Mouse (Mus musculus) hindbrain, postnatal 0 days (tissue): ENCODE results near the gene Arl10. TPM values are rescaled to one million over a fixed set of nuclear protein-coding genes. Genes with fewer than 3 reads are reported as not detected.

Source experiments
- ATAC-seq: fragments of 200-750 bp; cut with Nextera tagmentation; 2 replicates; pipeline ENCODE4 v1.8.0; 2017; ENCODE audit warnings: mild to moderate bottlenecking, moderate TSS enrichment, moderate library complexity
- DNase-seq: peaks from one replicate; pipeline ENCODE4 v3.0.0-alpha.2; 2015; ENCODE audit warnings: low spot score
- H3K27ac ChIP-seq: fragments of 300-500 bp; sonication (generic); 2 replicates; pipeline ENCODE4 v1.5.1; 2014; ENCODE audit warnings: mild to moderate bottlenecking
- H3K27me3 ChIP-seq: fragments of 300-500 bp; sonication (generic); 2 replicates; pipeline ENCODE4 v1.6.1; 2014; ENCODE audit warnings: low read length, mixed read lengths; ENCODE audit not compliant: insufficient read depth
- H3K36me3 ChIP-seq: fragments of 300-500 bp; sonication (generic); 2 replicates; pipeline ENCODE4 v1.6.1; 2014; ENCODE audit warnings: low read length, mixed read lengths; ENCODE audit not compliant: insufficient read depth
- H3K4me1 ChIP-seq: fragments of 300-500 bp; sonication (generic); 2 replicates; pipeline ENCODE4 v1.6.1; 2014; ENCODE audit warnings: antibody characterized with exemption, low read length, mixed read lengths; ENCODE audit not compliant: insufficient read depth
- H3K4me2 ChIP-seq: fragments of 300-500 bp; sonication (generic); 2 replicates; pipeline ENCODE4 v1.6.1; 2014; ENCODE audit warnings: low read depth, mild to moderate bottlenecking, low read length, moderate library complexity, mixed read lengths
- H3K4me3 ChIP-seq: fragments of 300-500 bp; sonication (generic); 2 replicates; pipeline ENCODE4 v1.5.1; 2014; ENCODE audit warnings: low read length
- H3K9ac ChIP-seq: fragments of 300-500 bp; sonication (generic); replicated peaks from 2 replicates; pipeline ENCODE4 v1.6.1; 2014; ENCODE audit warnings: mild to moderate bottlenecking, low read length, moderate library complexity, mixed read lengths
- H3K9me3 ChIP-seq: fragments of 300-500 bp; sonication (generic); 2 replicates; pipeline ENCODE4 v1.6.1; 2016; ENCODE audit warnings: low read length, mixed read lengths
- CTCF ChIP-seq: IDR thresholded peaks from 2 replicates; pipeline ENCODE4 v1.5.1; 2016; ENCODE audit warnings: antibody characterized with exemption, control low read depth, low read depth
- WGBS: fragments of 180-500 bp; shearing (Covaris S2); extraction: QIAGEN DNeasy Blood & Tissue Kit; methylation state at CpG from one replicate; pipeline ENCODE4 v1.1.7; 2014; 5-methylcytosine and 5-hydroxymethylcytosine counted together
- polyA plus RNA-seq: library from polyadenylated mRNA; unstranded; fragments of >200 nt; fragmentation: Nextera tagmentation; extraction: Ambion mirVana; gene quantifications from 2 replicates; pipeline ENCODE4 v1.2.1, GENCODE M21; 2015
- total RNA-seq: library from RNA; depleted of rRNA; stranded (reverse); fragments of >200 nt; gene quantifications from 2 replicates; pipeline ENCODE4 v1.2.3, GENCODE M21; 2014

The Arl10 gene
- total and polyA plus RNA-seq, 2 experiments from 2014 or later = 69.7 to 159 TPM

DNA sequence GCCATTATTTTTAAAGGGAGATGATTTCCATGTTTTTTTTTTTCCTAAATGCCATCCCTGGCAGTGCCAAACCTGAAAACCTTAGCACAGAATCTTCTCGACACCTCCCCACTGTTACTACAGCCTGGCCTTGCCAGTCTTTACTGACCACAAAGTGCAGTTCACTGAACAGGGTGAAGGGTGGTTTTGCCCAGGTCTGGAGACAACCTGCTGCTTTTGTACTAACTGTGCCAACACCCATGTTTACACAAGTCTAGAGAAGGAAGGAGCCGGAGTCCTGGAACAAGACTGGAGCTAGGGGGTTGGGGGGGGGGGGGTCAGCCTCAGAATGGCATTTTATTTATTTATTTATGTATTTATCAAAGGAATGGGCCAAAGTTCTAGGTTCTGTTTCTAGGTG is 6.6 kb downstream of the Arl10 start:
- DNase-seq (no peak), ATAC-seq (no peak)
- TF ChIP-seq CTCF = no peak
- Histone ChIP-seq H3K36me3 (peaks cover 25% of the 10 kb centered on the region), H3K4me2 (no peak overlapping the region), H3K4me3 (no peak overlapping the region), H3K27ac (no peak overlapping the region), H3K9me3 (no peaks in the 10 kb centered on the region), H3K4me1 (peaks cover 5% of the 10 kb centered on the region; the same call in 1 of the 2 replicates), H3K9ac (no peak overlapping the region), H3K27me3 (no peaks in the 10 kb centered on the region)
- WGBS = 72% methylated on average over 2 of the region's 2 CpGs

GRCm38 (mm10) chr13:54582126-54582525 is 7.3 kb downstream of the Arl10 start:
- Histone ChIP-seq H3K4me3 (no peak overlapping the region), H3K36me3 (peaks cover 25% of the 10 kb centered on the region), H3K4me1 (no peaks in the 10 kb centered on the region), H3K27ac (no peak overlapping the region), H3K27me3 (no peaks in the 10 kb centered on the region), H3K9me3 (no peaks in the 10 kb centered on the region), H3K4me2 (no peak overlapping the region), H3K9ac (no peak overlapping the region)
- ATAC-seq (0 out of 2 replicates have a peak, but pooled peaks have one; percentile 15), DNase-seq (no peak)
- 54% methylated on average over 10 of the region's 10 CpGs for WGBS
- no peak for TF ChIP-seq CTCF

- 94% methylated on average over 5 of the region's 5 CpGs for WGBS
- no peaks in the 10 kb centered on the region for H3K9me3 ChIP-seq
- peaks cover 25% of the 10 kb centered on the region for H3K36me3 ChIP-seq
Measured at GRCm38 (mm10) chr13:54582860-54583259, 8.0 kb downstream of the Arl10 start.

GRCm38 (mm10) chr13:54585831-54586230 is 11.0 kb downstream of the Arl10 start:
- DNase-seq (no peak), ATAC-seq (no peak)
- H3K27me3 ChIP-seq = no peaks in the 10 kb centered on the region
- no peaks in the 10 kb centered on the region for H3K4me1 ChIP-seq
- H3K9ac ChIP-seq = no peak overlapping the region
- H3K27ac ChIP-seq = no peak overlapping the region
- H3K36me3 ChIP-seq = peaks cover 14% of the 10 kb centered on the region
- 92% methylated on average over 11 of the region's 11 CpGs for WGBS
- H3K4me3 ChIP-seq = no peak overlapping the region
- no peak overlapping the region for H3K4me2 ChIP-seq
- TF ChIP-seq CTCF = no peak
- H3K9me3 ChIP-seq = no peaks in the 10 kb centered on the region

More at GRCm38 (mm10) chr13:54582860-54583259, 8.0 kb downstream of the Arl10 start:
- no peak for DNase-seq
- Histone ChIP-seq H3K9ac (no peak overlapping the region), H3K4me1 (no peaks in the 10 kb centered on the region), H3K27me3 (no peaks in the 10 kb centered on the region), H3K4me2 (no peak overlapping the region), H3K4me3 (no peak overlapping the region), H3K27ac (no peak overlapping the region)
- no peak for TF ChIP-seq CTCF
- no peak for ATAC-seq

DNA sequence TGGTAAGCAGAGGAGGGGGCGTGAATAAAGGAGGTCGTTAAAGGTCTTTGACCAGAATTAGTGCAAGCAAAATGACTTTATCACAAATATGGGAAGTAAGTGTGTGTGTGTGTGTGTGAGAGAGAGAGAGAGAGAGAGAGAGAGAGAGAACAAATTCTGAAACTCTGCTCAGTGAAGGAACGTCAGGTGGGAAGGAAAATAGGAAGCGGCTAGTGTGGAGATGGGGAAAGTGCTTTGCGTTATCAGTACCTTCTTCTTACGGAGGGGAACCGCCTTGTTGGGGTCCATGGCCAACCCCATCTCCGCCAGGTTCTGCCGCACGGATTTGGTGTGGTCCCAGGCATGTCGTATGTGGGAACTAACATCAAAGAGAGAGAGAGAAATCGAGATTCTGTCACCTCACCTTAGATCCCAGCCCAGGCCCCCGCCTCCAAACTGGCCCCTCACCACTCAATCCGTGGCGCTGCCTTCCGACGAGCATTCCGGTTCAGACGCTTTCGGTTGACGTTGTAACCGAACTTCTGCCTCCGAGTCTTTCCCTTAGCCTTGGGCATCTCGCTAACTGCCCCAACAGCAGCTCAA is 14.7 kb downstream of the Arl10 start:
- H3K9me3 ChIP-seq = no peaks in the 10 kb centered on the region
- DNase-seq (no peak), ATAC-seq (peak; percentile 11; the same call in 1 of the 2 replicates)
- peaks cover 9% of the 10 kb centered on the region for H3K4me1 ChIP-seq
- peak overlapping the region; percentile 82 for H3K4me3 ChIP-seq
- no peak for TF ChIP-seq CTCF
- peak overlapping the region; percentile 64 for H3K4me2 ChIP-seq
- peak overlapping the region; percentile 49; the same call in 1 of the 2 replicates for H3K27ac ChIP-seq
- peak overlapping the region; percentile 88; the same call in 1 of the 2 replicates for H3K9ac ChIP-seq
- no peaks in the 10 kb centered on the region for H3K27me3 ChIP-seq
- H3K36me3 ChIP-seq = peaks cover 9% of the 10 kb centered on the region
- 1% methylated on average over 24 of the region's 24 CpGs for WGBS

GRCm38 (mm10) chr13:54589996-54590951 is 15.5 kb downstream of the Arl10 start, which contains the start of the genes Nop16 and Higd2a:
Gene Nop16, minus strand, starts transcription at chr13:54590090.
Gene Higd2a, plus strand, starts transcription at chr13:54590207.
- peak within 1 kb of the TSS; percentile 64 for H3K4me2 ChIP-seq
- peaks cover 9% of the 10 kb centered on the region for H3K4me1 ChIP-seq
- peak within 1 kb of the TSS; percentile 82 for H3K4me3 ChIP-seq
- peaks cover 6% of the 10 kb centered on the region for H3K36me3 ChIP-seq
- under 1% methylated on average over 50 of the region's 51 CpGs for WGBS
- no peak for TF ChIP-seq CTCF
- peak within 1 kb of the TSS; percentile 94 for H3K27ac ChIP-seq
- H3K27me3 ChIP-seq = no peaks in the 10 kb centered on the region
- peak within 1 kb of the TSS; percentile 88 for H3K9ac ChIP-seq
- H3K9me3 ChIP-seq = no peaks in the 10 kb centered on the region
- DNase-seq (peak; percentile 99), ATAC-seq (peak; percentile 97)
